Mouse (Mus musculus) layer of hippocampus, adult 9-10 months (tissue): ENCODE measurements around the gene Tenm4.

Experiments used
- DNase-seq: peaks from one replicate; pipeline ENCODE4 v3.0.0; 2022; ENCODE audit warnings: low spot score

Tenm4 gene

DNA sequence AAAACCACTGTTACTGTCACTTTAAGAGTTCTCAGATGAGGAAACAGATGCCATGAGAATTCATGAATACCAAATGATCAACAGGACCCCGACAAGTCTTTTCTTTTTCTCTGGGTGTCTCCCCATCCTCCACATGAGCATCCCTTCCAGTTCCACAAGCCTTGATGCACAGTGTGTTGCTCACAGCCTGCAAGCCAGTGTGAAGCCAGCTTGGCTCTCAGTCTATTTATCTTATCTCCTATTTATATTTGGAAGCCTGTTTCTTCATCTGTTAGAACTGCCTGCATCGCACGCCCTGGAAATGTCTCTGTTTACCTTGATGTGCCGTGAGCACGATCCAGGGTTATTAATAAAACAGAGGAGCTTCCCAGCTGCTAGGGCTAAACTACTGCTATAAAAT, 169.8 kb downstream of the Tenm4 start:
- peak; percentile 11 for DNase-seq

GRCm38 (mm10) chr7:96341479-96341878, 170.4 kb downstream of the Tenm4 start:
- no peak for DNase-seq

- no peak for DNase-seq
Measured at GRCm38 (mm10) chr7:96342996-96343395, 171.9 kb downstream of the Tenm4 start.

DNA sequence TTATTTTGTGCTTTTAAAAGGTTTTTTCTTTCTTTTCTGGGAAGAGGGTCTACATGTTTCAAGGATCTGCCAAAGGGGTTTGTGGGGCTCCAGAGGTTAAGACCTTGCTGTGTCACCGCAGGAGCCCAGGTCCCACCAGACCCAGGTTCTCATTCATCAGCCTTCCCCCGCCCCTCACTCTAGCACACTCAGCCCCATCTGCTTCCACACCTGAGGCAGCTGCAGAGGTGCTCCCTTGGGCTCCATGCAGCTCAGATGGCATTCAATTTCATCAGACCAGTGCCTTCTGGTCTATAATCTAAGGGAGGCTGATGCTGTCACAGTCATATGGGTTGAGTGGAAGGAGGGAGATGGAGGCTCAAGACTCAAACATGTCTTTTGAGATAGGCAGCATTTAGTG, 172.6 kb downstream of the Tenm4 start:
- no peak for DNase-seq

GRCm38 (mm10) chr7:96352671-96353070, 181.6 kb downstream of the Tenm4 start:
- no peak for DNase-seq

DNA sequence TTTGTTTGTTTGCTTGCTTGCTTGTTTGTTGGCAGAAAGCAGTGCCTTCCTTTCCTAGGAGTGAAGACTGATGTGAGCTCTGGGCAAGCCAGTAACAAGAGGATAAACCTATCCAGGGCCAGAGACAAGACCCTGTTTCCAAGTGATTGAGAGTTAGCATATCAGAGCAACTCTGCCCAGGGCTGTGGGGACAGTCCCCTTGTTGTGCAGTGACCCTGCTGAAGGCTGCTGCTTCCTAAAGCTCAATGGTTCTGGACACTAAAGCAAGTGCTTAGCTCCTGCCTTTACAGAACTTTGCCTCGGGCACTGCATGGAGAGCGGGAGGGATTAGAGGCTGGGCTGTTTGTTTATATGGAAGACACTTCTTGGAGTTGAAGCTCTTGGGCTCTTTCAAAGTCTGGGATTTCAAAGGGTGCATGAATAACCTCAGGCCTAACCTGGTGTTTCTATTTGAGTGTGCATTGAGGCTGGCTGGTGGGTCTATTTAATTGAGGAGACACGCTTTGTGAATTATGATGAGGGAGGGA, 185.3 kb downstream of the Tenm4 start:
- no peak for DNase-seq

DNA sequence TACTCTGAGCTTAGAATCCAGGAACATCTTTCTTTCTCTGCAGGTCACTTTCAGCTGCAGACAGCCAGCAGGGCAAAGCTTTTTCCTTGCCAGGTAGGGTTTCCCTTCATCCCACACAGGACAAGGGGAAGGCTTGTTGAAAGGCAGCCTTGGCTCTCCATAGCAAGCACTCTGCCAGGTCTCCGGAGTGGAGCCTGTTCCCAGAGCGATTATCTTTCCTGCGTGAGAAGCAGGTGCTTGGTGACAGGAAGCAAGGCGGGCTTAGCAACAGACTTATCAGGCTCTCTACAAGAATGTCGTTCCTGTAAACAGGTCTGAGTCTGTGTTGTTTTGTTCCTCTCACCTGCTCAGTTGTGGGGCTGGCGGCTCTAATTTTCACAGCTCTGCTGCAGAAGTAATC, 186.5 kb downstream of the Tenm4 start:
- DNase-seq: no peak

- DNase-seq: no peak
Measured at GRCm38 (mm10) chr7:96363311-96363710, 192.3 kb downstream of the Tenm4 start.

GRCm38 (mm10) chr7:96369947-96370346, 198.9 kb downstream of the Tenm4 start:
- no peak for DNase-seq

DNA sequence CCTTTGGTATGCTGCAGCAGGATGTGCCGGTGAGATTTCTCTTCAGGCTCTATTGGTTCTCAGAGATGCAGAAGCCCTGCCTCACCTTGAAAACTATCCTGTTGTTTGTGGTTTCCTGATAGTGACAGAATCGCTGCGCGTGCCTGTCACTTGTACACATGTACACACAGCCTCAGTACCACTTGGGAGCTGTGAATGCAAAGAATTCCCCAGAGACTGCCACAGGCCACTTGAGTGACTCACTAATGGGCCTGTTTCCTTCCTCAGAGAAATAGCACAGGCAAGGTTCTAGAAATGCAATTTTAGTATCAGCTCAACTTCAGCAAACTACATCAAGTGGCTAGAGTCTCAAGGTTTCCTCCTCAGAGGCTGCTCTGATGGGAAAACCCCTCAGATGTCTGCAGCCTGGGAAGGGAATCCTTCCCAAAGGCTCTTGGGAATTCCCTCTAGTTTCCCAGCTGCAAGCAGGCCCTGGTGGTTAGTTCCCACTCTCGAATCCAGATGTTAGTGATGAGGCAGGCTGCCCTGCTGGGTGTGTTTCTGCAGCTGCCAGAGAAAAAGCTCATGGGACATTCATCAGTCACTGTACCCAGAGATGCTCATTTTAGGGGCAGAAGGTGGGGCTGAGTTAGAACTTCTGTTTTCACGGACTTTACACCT, 203.1 kb downstream of the Tenm4 start:
- no peak for DNase-seq

GRCm38 (mm10) chr7:96375507-96375906, 204.5 kb downstream of the Tenm4 start:
- DNase-seq: no peak

DNA sequence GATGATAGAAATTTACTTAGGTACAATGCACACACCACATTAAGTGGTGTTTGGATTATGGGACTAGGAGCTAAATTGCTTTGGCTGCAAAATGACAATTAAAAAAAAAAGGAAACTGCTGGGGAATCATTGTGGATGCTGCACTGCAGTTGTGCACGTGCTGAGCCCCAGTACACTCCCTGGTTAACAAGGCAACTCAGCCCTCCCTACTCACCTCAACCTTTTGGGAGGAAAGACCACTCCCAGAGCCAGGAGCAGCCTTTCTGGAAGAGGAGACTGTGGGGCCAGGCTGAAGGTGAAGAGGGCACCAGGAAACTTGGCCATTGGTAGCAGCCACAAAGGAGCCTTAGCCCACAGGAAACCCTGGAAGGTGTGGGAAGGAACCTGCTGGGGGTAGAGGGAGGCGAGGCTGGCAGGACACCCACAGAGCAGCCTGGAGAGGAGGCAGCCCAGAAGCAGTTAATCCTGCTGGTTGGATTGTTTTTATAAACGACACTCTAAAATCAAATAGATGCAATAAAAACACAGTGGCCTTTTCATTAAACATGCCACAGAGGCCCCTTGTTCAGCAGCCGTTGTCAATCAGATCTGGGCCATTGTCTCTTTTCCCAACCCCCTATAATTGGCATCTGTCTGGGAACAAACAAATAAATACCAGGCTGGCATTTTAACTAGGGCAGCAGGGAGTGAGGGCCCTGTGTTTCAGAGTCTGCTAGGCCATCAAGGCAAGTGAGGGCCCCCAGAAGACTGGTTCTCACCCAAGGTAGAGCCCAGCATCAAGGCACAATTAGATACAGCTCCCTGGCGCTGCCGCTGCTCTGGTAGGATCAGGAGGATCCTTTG, 212.9 kb downstream of the Tenm4 start:
- no peak for DNase-seq

GRCm38 (mm10) chr7:96384726-96385500, 213.9 kb downstream of the Tenm4 start:
- no peak for DNase-seq

GRCm38 (mm10) chr7:96385850-96386249, 214.8 kb downstream of the Tenm4 start:
- no peak for DNase-seq

DNA sequence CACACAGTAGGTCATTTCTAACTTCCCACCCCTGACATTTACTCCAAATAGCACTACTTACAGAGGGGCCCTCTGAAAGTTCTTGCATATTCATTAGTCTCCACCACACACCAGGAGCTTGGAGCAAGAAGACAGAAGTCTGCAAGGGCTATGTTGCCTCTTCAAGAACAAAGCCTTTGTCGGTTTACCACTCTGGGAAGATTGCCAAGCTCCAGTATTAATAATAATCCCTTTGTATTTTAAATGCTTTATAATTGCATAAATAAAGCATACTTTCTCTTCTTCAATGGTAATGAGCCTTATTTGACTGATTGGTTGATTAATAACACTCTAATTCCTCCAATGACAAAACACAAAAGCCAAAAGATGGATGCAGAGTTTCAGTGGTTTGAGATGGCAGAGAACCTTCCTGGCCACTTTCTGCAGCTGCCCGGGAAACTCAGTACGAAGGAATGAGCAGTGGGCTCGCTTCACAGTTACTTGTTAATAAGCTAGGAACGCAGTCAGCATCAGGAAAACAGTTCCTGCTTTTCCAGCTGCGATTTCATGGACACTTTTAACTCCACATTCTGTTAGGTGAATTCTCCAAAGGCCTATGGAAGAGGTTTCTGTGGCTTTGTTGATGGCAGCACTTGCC, 219.1 kb downstream of the Tenm4 start:
- DNase-seq: no peak

GRCm38 (mm10) chr7:96390894-96391293, 219.8 kb downstream of the Tenm4 start:
- no peak for DNase-seq

GRCm38 (mm10) chr7:96391797-96392472, 220.9 kb downstream of the Tenm4 start:
- DNase-seq: no peak

GRCm38 (mm10) chr7:96392600-96392999, 221.6 kb downstream of the Tenm4 start:
- DNase-seq: no peak

GRCm38 (mm10) chr7:96397940-96398339, 226.9 kb downstream of the Tenm4 start:
- DNase-seq: no peak

GRCm38 (mm10) chr7:96400411-96400810, 229.4 kb downstream of the Tenm4 start:
- DNase-seq: no peak

- DNase-seq: no peak
Measured at GRCm38 (mm10) chr7:96406630-96407214, 235.7 kb downstream of the Tenm4 start.
